Mouse (Mus musculus) erythroblast, embryonic 14.5 days (primary cell): ENCODE measurements around the gene Cisd1.

Experiments used
- GATA1 ChIP-seq: IDR thresholded peaks from 2 replicates; pipeline ENCODE4 v1.6.1; 2012; ENCODE audit warnings: low read length, inconsistent platforms, mixed read lengths
- TAL1 ChIP-seq: IDR thresholded peaks from 3 replicates; pipeline ENCODE4 v1.6.1; 2012; ENCODE audit warnings: low read length, inconsistent platforms, mixed read lengths

- TF ChIP-seq GATA1 (no peak), TAL1 (no peak)
Measured at GRCm38 (mm10) chr10:71284511-71285125, 60.1 kb downstream of the Cisd1 start.
